Mouse (Mus musculus) heart, embryonic 16.5 days (tissue): ENCODE measurements at regions not wholly inside any gene's neighbourhood (a gene's known extent, or its start where the extent isn't known, plus 50 kb on each side); places are given as distances from the start of the nearest gene placed in this dataset.

Experiments used
- ATAC-seq: fragments of 200-750 bp; cut with Nextera tagmentation; replicated peaks from 2 replicates; pipeline ENCODE4 v1.8.0; 2017; ENCODE audit warnings: moderate number of reproducible peaks; ENCODE audit not compliant: insufficient read depth, low FRiP score; ENCODE audit errors: extremely low read depth
- H3K27ac ChIP-seq: fragments of 300-500 bp; sonication (generic); 2 replicates; pipeline ENCODE4 v1.5.1; 2014; ENCODE audit warnings: mild to moderate bottlenecking, low read length, control low read depth, moderate library complexity
- H3K27me3 ChIP-seq: fragments of 300-500 bp; sonication (generic); 2 replicates; pipeline ENCODE4 v1.6.1; 2014; ENCODE audit warnings: low read length, mixed read lengths; ENCODE audit not compliant: control insufficient read depth, insufficient read depth
- H3K36me3 ChIP-seq: fragments of 300-500 bp; sonication (generic); 2 replicates; pipeline ENCODE4 v1.6.1; 2014; ENCODE audit not compliant: control insufficient read depth, insufficient read depth
- H3K4me1 ChIP-seq: fragments of 300-500 bp; sonication (generic); 2 replicates; pipeline ENCODE4 v1.6.1; 2014; ENCODE audit warnings: low read length, mixed read lengths; ENCODE audit not compliant: control insufficient read depth, insufficient read depth
- H3K4me2 ChIP-seq: fragments of 300-500 bp; sonication (generic); 2 replicates; pipeline ENCODE4 v1.6.1; 2014; ENCODE audit warnings: low read depth, mild to moderate bottlenecking, control low read depth, low read length
- H3K4me3 ChIP-seq: fragments of 300-500 bp; sonication (generic); 2 replicates; pipeline ENCODE4 v1.5.1; 2014; ENCODE audit warnings: mild to moderate bottlenecking, control low read depth, low read length
- H3K9ac ChIP-seq: fragments of 300-500 bp; sonication (generic); 2 replicates; pipeline ENCODE4 v1.6.1; 2014; ENCODE audit warnings: low read length, control low read depth
- H3K9me3 ChIP-seq: fragments of 300-500 bp; sonication (generic); replicated peaks from 2 replicates; pipeline ENCODE4 v1.6.1; 2016; ENCODE audit warnings: low read length; ENCODE audit not compliant: control insufficient read depth
- WGBS: fragments of 180-500 bp; shearing (Covaris S2); extraction: QIAGEN DNeasy Blood & Tissue Kit; methylation state at CpG from one replicate; pipeline ENCODE4 v1.1.7; 2014; 5-methylcytosine and 5-hydroxymethylcytosine counted together

DNA sequence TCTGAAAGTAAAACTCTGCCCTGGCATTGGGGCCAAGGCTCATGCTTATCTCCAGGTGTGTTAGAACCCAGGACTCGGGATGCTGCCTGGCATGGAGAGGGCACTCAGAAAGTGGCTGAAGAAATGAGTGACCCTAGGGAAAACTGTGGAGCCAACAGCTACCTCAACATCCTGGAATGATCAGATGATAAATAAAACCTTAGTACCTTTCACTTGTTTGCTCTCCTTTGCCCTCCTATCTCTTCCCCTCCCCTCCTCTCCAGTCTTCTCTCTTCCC is 240.9 kb upstream of the Xylt1 start:
- Histone ChIP-seq H3K9ac (no peak overlapping the region), H3K4me3 (no peak overlapping the region), H3K36me3 (no peaks in the 10 kb centered on the region), H3K27ac (no peak overlapping the region), H3K4me2 (no peak overlapping the region), H3K4me1 (peaks cover 8% of the 10 kb centered on the region), H3K27me3 (no peaks in the 10 kb centered on the region), H3K9me3 (no peaks in the 10 kb centered on the region)
- no peak for ATAC-seq
- WGBS = 29% methylated on average over 1 of the region's 1 CpGs

GRCm38 (mm10) chr7:117146809-117147208 is 234.0 kb upstream of the Xylt1 start:
- H3K4me3 ChIP-seq = no peak overlapping the region
- no peaks in the 10 kb centered on the region for H3K36me3 ChIP-seq
- no peak overlapping the region for H3K27ac ChIP-seq
- 85% methylated on average over 7 of the region's 7 CpGs for WGBS
- H3K27me3 ChIP-seq = no peaks in the 10 kb centered on the region
- no peak overlapping the region for H3K4me2 ChIP-seq
- no peak overlapping the region for H3K9ac ChIP-seq
- ATAC-seq = no peak
- no peaks in the 10 kb centered on the region for H3K4me1 ChIP-seq
- H3K9me3 ChIP-seq = no peaks in the 10 kb centered on the region

DNA sequence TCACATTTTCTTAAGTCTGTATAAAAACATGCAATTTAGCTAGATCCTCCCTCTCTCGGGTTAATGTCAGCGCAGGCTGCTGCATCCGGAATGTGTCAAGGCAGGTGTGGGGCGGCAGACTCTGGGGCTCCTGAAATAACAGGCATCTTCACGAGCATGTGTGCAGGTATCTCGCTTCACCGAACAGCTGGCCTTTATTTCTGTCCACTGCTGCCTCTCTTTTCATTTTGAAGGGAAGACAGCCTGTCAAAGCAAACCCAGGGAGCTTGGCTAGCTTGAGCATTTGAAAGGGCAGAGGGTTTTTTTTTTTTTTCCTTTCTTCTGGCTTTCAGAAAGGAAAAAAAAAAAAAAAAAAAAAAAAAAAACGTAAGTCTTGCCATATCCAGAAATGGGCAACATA is 230.4 kb upstream of the Xylt1 start:
- 58% methylated on average over 8 of the region's 8 CpGs for WGBS
- H3K4me3 ChIP-seq = no peak overlapping the region
- H3K9me3 ChIP-seq = no peaks in the 10 kb centered on the region
- H3K27ac ChIP-seq = no peak overlapping the region
- H3K4me1 ChIP-seq = no peaks in the 10 kb centered on the region
- H3K9ac ChIP-seq = no peak overlapping the region
- no peak overlapping the region for H3K4me2 ChIP-seq
- no peaks in the 10 kb centered on the region for H3K27me3 ChIP-seq
- no peak for ATAC-seq
- no peaks in the 10 kb centered on the region for H3K36me3 ChIP-seq

- Histone ChIP-seq H3K9me3 (no peaks in the 10 kb centered on the region), H3K9ac (no peak overlapping the region), H3K4me3 (no peak overlapping the region), H3K27ac (no peak overlapping the region), H3K4me1 (no peaks in the 10 kb centered on the region), H3K36me3 (no peaks in the 10 kb centered on the region), H3K4me2 (no peak overlapping the region), H3K27me3 (no peaks in the 10 kb centered on the region)
- 50% methylated on average over 5 of the region's 5 CpGs for WGBS
- no peak for ATAC-seq
Observed at GRCm38 (mm10) chr7:117153826-117154550, 226.8 kb upstream of the Xylt1 start.

- Histone ChIP-seq H3K27ac (no peak overlapping the region), H3K4me1 (no peaks in the 10 kb centered on the region), H3K4me2 (no peak overlapping the region), H3K9me3 (no peaks in the 10 kb centered on the region), H3K36me3 (no peaks in the 10 kb centered on the region), H3K27me3 (no peaks in the 10 kb centered on the region), H3K9ac (no peak overlapping the region), H3K4me3 (no peak overlapping the region)
- ATAC-seq = no peak
- 23% methylated on average over 3 of the region's 3 CpGs for WGBS
Observed at GRCm38 (mm10) chr7:117161193-117161908, 219.4 kb upstream of the Xylt1 start.

- WGBS = 76% methylated on average over 8 of the region's 8 CpGs
- Histone ChIP-seq H3K4me3 (no peak overlapping the region), H3K36me3 (no peaks in the 10 kb centered on the region), H3K9me3 (no peaks in the 10 kb centered on the region; the same call in 1 of the 2 replicates), H3K4me1 (no peaks in the 10 kb centered on the region), H3K4me2 (no peak overlapping the region), H3K27me3 (no peaks in the 10 kb centered on the region), H3K9ac (no peak overlapping the region), H3K27ac (no peak overlapping the region)
- ATAC-seq = no peak
Observed at GRCm38 (mm10) chr7:117174811-117175422, 205.9 kb upstream of the Xylt1 start.

- Histone ChIP-seq H3K36me3 (no peaks in the 10 kb centered on the region), H3K4me1 (no peaks in the 10 kb centered on the region), H3K9ac (no peak overlapping the region), H3K4me3 (no peak overlapping the region), H3K27ac (no peak overlapping the region), H3K4me2 (no peak overlapping the region), H3K27me3 (no peaks in the 10 kb centered on the region), H3K9me3 (no peaks in the 10 kb centered on the region)
- 44% methylated on average over 1 of the region's 1 CpGs for WGBS
- no peak for ATAC-seq
Observed at GRCm38 (mm10) chr7:117184011-117184410, 196.8 kb upstream of the Xylt1 start.

- Histone ChIP-seq H3K36me3 (no peaks in the 10 kb centered on the region), H3K4me2 (no peak overlapping the region), H3K27me3 (no peaks in the 10 kb centered on the region), H3K4me3 (no peak overlapping the region), H3K27ac (no peak overlapping the region), H3K4me1 (no peaks in the 10 kb centered on the region), H3K9me3 (no peaks in the 10 kb centered on the region), H3K9ac (no peak overlapping the region)
- no peak for ATAC-seq
- WGBS = 83% methylated on average over 1 of the region's 1 CpGs
Observed at GRCm38 (mm10) chr7:117185891-117186290, 194.9 kb upstream of the Xylt1 start.

DNA sequence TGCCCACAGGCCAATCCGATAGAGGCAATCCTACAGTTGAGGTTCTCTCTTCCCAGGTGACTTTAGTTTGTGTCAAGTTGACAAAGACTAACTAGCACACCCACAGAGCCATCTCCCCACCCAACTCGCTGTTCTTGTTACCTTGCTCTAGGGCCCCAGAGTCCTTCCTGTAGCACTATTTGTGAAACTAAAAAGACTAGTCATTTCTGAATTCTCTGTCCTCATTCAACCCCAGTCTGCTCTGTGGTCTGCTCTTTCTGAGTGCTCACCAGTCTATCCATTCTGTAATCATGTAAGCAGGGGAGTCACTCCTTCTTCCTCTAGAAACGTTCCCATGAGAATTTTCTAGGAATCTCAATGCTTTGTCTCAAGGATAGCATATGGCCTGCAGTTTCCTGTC is 184.2 kb upstream of the Xylt1 start:
- WGBS = 61% methylated on average over 3 of the region's 3 CpGs
- Histone ChIP-seq H3K9me3 (no peaks in the 10 kb centered on the region), H3K36me3 (no peaks in the 10 kb centered on the region), H3K9ac (no peak overlapping the region), H3K4me2 (no peak overlapping the region), H3K4me1 (no peaks in the 10 kb centered on the region), H3K27ac (no peak overlapping the region), H3K27me3 (no peaks in the 10 kb centered on the region), H3K4me3 (no peak overlapping the region)
- ATAC-seq = no peak
